Comparison of ENCODE assay signal across 15 mouse cellular contexts in the genomic region with DNA sequence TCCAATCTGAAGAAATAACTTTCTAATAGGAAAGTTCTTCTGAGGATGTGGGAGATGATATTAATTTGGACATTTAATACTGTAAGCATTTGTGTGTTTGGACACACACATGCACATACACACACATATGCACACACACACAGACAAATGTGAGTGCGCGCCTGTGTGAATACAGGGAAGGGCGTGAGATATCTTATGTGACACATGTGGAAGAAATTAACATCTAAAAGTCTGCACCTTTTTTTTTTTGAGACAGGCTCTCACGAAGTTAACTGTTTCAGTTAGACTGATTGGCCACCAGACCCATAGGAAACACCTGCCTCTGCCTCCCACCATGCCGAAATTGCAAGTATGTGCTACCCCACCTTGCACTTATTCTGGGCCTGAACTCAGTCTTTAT.
DNase-seq lines count a peak whose midpoint lies in the region; ATAC-seq lines count a peak whose summit lies in the region.
"Had no signal": no experiment of that assay in that cellular context is flagged by ENCODE, and none has a peak within 500 bp of the region (broad histone marks: within the 10 kb centered on the region; RNA-seq: fewer than 3 reads in every experiment).

No protein-coding gene starts in this region.

- H3K4me1 ChIP-seq in heart, embryonic 11.5 days (ENCODE audit: control insufficient read depth, insufficient read depth, low read length), result peaks cover 4% of the 10 kb centered on the region; the same call in 1 of the 2 replicates
- H3K4me1 ChIP-seq in liver, embryonic 12.5 days, result peaks cover 52% of the 10 kb centered on the region
- H3K4me1 ChIP-seq: forebrain, embryonic 10.5 days; hindbrain, embryonic 12.5 days; neural tube, embryonic 13.5 days had no signal

- no peaks in the 10 kb centered on the region for H3K36me3 ChIP-seq in heart, embryonic 11.5 days (ENCODE audit: control insufficient read depth, insufficient read depth, low read length)
- no peaks in the 10 kb centered on the region for H3K36me3 ChIP-seq in liver, embryonic 12.5 days
- H3K36me3 ChIP-seq: forebrain, embryonic 10.5 days; heart, embryonic 13.5 days; hindbrain, embryonic 12.5 days; neural tube, embryonic 13.5 days; stomach, embryonic 15.5 days had no signal

- H3K9me3 ChIP-seq in heart, embryonic 11.5 days (replicated peaks; ENCODE audit: control insufficient read depth, low read length), result no peaks in the 10 kb centered on the region
- H3K9me3 ChIP-seq in liver, embryonic 12.5 days (replicated peaks), result no peaks in the 10 kb centered on the region
- H3K9me3 ChIP-seq: heart, embryonic 13.5 days; hindbrain, embryonic 12.5 days; neural tube, embryonic 13.5 days; stomach, embryonic 15.5 days had no signal

- no peak overlapping the region for H3K4me3 ChIP-seq in heart, embryonic 11.5 days (ENCODE audit: low read depth, low read length)
- peak overlapping the region; percentile 22; the same call in 1 of the 2 replicates for H3K4me3 ChIP-seq in liver, embryonic 12.5 days
- H3K4me3 ChIP-seq: forebrain, embryonic 10.5 days; heart, embryonic 13.5 days; hindbrain, embryonic 12.5 days; myocyte; neural tube, embryonic 13.5 days; stomach, embryonic 15.5 days had no signal

- H3K27me3 ChIP-seq in heart, embryonic 11.5 days (ENCODE audit: control insufficient read depth, insufficient read depth, low read length), result no peaks in the 10 kb centered on the region
- no peaks in the 10 kb centered on the region for H3K27me3 ChIP-seq in liver, embryonic 12.5 days (replicated peaks)
- H3K27me3 ChIP-seq: heart, embryonic 13.5 days; hindbrain, embryonic 12.5 days; neural tube, embryonic 13.5 days; stomach, embryonic 15.5 days had no signal

- 71% methylated on average over 5 of the region's 5 CpGs for WGBS in heart, embryonic 11.5 days (ENCODE audit: insufficient replicate concordance)
- 23% methylated on average over 5 of the region's 5 CpGs for WGBS in liver, embryonic 12.5 days (ENCODE audit: insufficient replicate concordance)

- H3K4me2 ChIP-seq in heart, embryonic 11.5 days, result no peak overlapping the region
- peak overlapping the region; percentile 65 for H3K4me2 ChIP-seq in liver, embryonic 12.5 days
- H3K4me2 ChIP-seq: heart, embryonic 13.5 days; hindbrain, embryonic 12.5 days; neural tube, embryonic 13.5 days; stomach, embryonic 15.5 days had no signal

- H3K9ac ChIP-seq in heart, embryonic 11.5 days (ENCODE audit: low read depth, low read length), result no peak overlapping the region
- H3K9ac ChIP-seq in liver, embryonic 12.5 days, result peak overlapping the region; percentile 59
- H3K9ac ChIP-seq: heart, embryonic 13.5 days; hindbrain, embryonic 12.5 days; neural tube, embryonic 13.5 days; stomach, embryonic 15.5 days had no signal

- peak overlapping the region; percentile 46; the same call in 1 of the 2 replicates for H3K27ac ChIP-seq in heart, embryonic 11.5 days (ENCODE audit: low read depth, low read length)
- H3K27ac ChIP-seq in liver, embryonic 12.5 days, result peak overlapping the region; percentile 95
- H3K27ac ChIP-seq: forebrain, embryonic 10.5 days; heart, embryonic 13.5 days; hindbrain, embryonic 12.5 days; kidney, postnatal 0 days; neural tube, embryonic 13.5 days; stomach, embryonic 15.5 days had no signal

- DNase-seq in heart, postnatal 4 days, result no peak
- DNase-seq in c-Kit-positive CD71-positive TER-119-positive erythroid progenitor cells, embryonic 14.5 days (ENCODE audit: low spot score), result peak; percentile 59
- DNase-seq in layer of hippocampus, adult 11-12 months (ENCODE audit: low spot score), result no peak
- DNase-seq in frontal cortex, postnatal 14 days (ENCODE audit: low spot score in 2 of 2), result no peak
- DNase-seq in cerebellum, postnatal 4 days (ENCODE audit: low spot score in 2 of 2), result no peak

- ATAC-seq in heart, embryonic 11.5 days (replicated peaks; ENCODE audit: insufficient number of reproducible peaks, low FRiP score, low TSS enrichment), result no peak
- ATAC-seq in liver, embryonic 12.5 days, result no peak
- 0 out of 2 replicates have a peak, but pooled peaks have one; percentile 3 for ATAC-seq in megakaryocyte progenitor cell, adult 5-6 weeks (replicated peaks; ENCODE audit: poor library complexity)
